Mouse (Mus musculus): ENCODE results near the gene Cat. TPM values are rescaled to one million over a fixed set of nuclear protein-coding genes. Genes with fewer than 3 reads are reported as not detected.

The Cat gene
- polyA plus RNA-seq, 1 experiment: 216 TPM

- TF ChIP-seq GATA1 (IDR thresholded peaks at IDR 0.05; ENCODE audit: low read length): no peak
These were observed 1.5 kb downstream of the Cat start for GRCm38 (mm10) chr2:103483289-103483985.

DNA sequence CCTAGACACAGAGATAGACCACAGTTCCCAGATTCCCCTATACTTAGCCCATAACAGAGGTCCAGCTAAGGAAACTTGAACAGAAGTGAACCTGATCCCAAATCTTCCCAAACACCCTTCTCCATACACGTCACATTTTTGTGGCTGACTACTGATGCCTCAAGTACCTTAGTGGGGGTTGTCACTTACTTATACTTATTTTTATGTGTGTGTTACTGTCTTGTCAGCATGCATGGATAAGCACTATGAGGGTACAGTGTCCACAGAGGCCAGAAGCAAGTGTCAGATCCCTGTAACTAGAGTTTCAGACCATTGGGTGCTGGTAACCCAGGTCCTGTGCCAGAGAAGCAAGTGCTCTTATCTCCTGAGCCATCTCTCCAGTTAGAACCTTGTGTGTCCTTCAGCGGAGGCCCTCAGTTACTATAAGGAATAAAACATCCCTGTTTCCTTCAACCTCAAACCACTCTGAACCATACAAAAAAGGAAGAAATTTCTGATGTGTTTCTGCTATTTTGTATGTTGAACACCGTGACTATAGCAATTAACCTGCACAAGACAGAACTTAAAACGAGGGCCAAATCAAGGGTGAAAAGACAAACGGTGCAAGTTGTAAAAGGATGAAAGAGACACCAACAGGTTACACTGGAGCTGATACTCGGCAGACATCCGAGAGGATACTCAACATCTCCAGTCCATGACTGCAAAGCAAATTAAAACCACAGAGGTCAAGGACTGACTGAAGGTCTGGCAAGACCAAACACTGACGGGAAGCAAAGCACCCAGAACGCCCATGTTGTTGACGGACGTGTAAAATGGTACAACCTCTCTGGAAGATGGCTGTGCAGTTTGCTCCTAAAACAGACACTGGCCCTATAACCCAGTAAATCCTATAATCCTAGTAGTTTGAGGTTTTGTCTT lies 3.4 kb downstream of the Cat start:
- TF ChIP-seq GATA1 (IDR thresholded peaks at IDR 0.05; ENCODE audit: low read length): no peak

DNA sequence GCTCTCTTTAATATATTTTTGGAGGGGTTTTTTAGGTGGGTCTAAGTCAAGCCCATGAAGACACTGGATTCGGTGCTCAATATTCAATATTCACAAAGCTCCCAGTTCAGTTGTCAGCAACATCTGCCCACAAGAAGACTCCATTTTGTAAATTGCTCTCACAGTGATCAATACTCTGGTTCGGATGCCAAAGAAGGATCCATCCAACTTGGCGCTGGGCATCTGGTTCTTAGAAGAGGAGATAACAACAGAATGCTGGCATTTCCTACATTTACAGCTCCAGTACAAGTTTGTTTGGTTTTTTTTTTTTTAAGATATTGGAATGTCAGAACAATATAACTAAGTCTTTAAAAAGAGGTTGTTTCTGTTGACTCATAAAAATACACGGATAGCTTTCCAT lies 4.1 kb downstream of the Cat start:
- no peak for TF ChIP-seq GATA1 (IDR thresholded peaks at IDR 0.05; ENCODE audit: low read length)

DNA sequence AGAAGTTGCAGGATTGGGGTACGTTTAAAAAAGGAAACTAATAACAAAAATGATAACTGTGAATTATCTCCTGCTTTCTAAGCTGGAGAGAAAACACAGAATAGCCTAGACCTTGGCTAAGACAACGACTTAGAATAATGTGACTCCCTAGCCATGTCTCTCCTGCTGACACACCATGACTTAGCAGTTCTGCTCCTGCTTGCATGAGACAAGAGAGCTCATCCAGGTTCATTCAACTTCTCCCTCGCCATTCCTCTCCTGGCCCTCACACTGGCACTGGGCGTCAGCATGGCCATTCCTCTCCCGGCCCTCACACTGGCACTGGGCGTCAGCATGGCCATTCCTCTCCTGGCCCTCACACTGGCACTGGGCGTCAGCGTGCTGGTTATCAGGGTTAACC lies 4.7 kb downstream of the Cat start:
- TF ChIP-seq GATA1 (IDR thresholded peaks at IDR 0.05; ENCODE audit: low read length): no peak

DNA sequence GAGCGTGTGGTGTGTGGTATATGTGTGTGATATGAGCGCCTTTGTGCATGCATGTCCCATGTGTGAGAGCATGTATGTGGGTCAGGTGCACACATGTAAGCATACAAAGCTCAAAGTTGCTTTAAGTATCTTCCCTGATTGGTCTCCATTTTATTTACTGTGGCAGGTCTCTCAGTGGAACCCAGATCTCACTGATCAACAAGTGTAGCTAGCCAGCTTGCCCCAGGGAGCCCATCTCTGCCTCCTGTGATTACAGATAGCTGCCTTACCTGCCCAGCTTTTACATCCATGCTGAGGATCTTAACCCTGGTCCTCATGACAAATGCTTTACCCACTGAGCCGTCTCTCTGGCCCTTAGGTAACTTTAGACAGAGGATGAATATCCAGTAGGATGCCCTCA lies 6.6 kb downstream of the Cat start:
- no peak for TF ChIP-seq GATA1 (IDR thresholded peaks at IDR 0.05; ENCODE audit: low read length)

DNA sequence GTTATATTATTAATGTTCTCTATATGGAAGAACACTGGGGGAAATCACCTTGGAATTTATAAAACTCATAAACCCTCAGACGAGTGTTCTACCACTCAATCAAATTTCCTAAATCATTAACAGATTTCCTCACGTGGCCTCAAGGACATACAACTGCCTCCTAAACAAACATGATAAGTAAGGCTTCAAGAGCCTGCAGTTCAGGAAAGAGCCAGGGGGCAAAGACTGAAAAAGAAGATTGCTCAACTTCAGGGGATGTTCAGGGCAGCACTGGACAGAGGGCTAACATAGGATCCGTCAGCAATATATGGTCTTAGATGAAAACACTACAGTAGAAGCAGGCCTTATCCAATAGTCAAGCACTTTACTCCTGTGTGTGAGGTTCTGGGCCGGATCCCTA lies 7.5 kb downstream of the Cat start:
- no peak for TF ChIP-seq GATA1 (IDR thresholded peaks at IDR 0.05; ENCODE audit: low read length)

DNA sequence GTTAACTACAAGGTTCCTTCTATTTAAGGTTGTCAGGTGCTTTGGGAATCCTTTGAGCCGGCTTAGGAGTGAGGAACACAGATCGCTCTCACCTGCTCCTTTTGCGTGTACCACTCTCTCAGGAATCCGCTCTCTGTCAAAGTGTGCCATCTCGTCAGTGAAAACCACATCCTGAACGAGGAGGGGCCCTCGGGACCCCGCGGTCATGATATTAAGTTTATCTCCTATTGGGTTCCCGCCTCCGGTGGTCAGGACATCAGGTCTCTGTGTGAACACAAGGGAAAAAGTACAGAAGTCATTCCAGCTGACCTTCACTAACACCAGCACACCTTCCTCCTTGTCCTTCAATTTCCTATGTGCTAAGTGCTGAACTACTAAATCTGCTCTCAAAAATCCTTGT lies 8.3 kb downstream of the Cat start:
- TF ChIP-seq GATA1 (IDR thresholded peaks at IDR 0.05; ENCODE audit: low read length): no peak

DNA sequence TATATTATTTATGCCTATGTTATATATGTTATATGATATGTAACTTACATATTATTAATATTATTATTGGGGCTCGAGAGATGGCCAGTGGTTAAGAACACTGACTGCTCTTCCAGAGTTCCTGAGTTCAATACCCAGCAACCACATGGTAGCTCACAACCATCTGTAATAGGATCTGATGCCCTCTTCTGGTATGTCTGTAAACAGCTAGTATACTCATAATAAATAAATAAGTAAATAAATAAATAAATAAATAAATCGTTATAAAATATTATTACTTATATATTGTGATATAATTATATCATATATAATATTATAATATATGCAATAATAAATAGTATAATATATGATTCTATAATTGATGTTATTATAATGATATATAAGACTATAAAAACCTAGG lies 8.8 kb downstream of the Cat start:
- TF ChIP-seq GATA1 (IDR thresholded peaks at IDR 0.05; ENCODE audit: low read length): no peak

- no peak for TF ChIP-seq GATA1 (IDR thresholded peaks at IDR 0.05; ENCODE audit: low read length)
These were observed 11.6 kb downstream of the Cat start for GRCm38 (mm10) chr2:103473362-103473761.

GRCm38 (mm10) chr2:103466984-103467588 lies 17.9 kb downstream of the Cat start:
- TF ChIP-seq GATA1 (IDR thresholded peaks at IDR 0.05; ENCODE audit: low read length): no peak

DNA sequence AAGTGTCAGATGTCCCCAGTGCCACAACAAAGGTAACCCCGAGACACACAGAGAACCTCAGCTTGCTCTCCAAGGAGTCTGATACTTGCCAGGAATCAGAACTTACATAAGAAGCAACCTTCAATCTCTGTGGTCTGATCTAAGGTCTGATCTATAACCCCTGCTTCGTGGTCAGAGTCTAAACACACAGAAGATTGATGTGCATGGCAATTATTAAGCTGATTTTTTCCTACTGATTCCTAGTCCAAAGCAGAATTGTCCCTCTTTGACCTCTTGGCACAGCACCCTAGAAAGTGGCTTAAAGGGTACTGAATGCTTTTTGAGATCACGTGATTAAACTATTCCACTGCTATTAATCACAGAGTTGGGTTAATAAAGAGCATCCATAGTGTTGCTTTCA lies 18.7 kb downstream of the Cat start:
- TF ChIP-seq GATA1 (IDR thresholded peaks at IDR 0.05; ENCODE audit: low read length): no peak

DNA sequence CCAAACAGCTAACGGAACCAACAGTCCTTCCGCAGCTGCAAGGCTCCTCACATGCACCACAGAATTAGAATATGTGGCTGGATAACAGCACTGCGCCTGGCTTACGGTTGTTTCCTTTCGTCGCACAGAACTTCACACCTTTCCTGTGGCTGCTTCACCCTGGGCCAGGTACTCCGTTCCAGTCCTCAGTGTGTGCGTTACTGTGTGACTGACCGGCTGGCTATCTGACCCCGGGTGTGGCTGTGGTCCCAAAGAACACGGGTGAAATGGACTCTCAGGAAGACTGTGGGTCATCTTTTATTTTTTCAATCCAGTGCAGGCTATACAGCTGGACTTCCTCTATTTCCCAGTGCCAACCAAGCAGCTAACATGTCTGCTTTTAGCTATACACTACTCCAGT lies 19.5 kb downstream of the Cat start:
- no peak for TF ChIP-seq GATA1 (IDR thresholded peaks at IDR 0.05; ENCODE audit: low read length)

DNA sequence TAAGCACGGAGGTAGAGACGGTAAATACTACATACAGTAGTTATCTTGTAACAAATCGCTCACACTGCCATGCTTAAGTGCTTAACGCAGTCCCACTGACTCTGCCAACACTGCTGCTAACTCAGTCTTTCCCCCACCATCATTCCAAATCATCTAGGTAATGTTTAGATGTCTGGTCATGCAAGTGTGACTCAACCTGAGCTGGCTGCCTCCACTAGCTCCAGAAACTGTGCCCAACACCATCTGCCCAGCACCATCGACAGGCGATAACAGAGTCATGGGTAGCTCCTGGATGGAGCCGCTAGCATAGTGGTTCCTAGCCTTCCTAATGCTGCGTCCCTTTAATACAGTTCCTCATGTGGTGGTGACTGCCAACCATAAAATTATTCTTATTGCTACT lies 20.4 kb downstream of the Cat start:
- TF ChIP-seq GATA1 (IDR thresholded peaks at IDR 0.05; ENCODE audit: low read length): no peak

GRCm38 (mm10) chr2:103462746-103463145 lies 22.2 kb downstream of the Cat start:
- TF ChIP-seq GATA1 (IDR thresholded peaks at IDR 0.05; ENCODE audit: low read length): no peak

DNA sequence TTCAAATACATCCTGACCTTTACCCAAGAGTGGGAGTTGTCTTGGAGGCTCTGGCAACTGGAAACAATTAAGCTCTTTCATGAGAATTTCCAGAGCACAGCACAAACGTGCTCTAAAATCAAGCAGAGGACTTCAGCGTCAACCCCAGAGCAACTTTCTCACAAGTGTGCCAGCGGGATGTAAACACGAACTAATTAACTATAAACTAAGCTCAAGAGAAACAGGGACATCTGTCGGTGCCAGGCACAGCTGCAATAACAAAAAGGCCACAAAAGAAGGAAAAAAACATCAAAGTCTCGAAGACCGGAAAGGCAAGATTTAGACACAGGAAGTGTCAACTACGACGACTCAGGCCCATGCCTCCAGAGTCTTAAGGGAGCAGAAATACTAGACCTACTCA lies 23.2 kb downstream of the Cat start:
- no peak for TF ChIP-seq GATA1 (IDR thresholded peaks at IDR 0.05; ENCODE audit: low read length)

- TF ChIP-seq GATA1 (IDR thresholded peaks at IDR 0.05; ENCODE audit: low read length): no peak
These were observed 23.8 kb downstream of the Cat start for GRCm38 (mm10) chr2:103461210-103461609.

Measured in G1E-ER4 (cell line).